Mouse (Mus musculus): ENCODE measurements at regions not wholly inside any gene's neighbourhood (a gene's known extent, or its start where the extent isn't known, plus 50 kb on each side); places are given as distances from the start of the nearest gene placed in this dataset.
A peak's percentile ranks its signal among the peaks of the same experiment; 100 is the strongest.

- DNase-seq (ENCODE audit: low read depth, low spot score) = no peak
Measured at GRCm38 (mm10) chr11:89932231-89932865, 70.3 kb downstream of the Pctp start.

- no peak for DNase-seq (ENCODE audit: low read depth, low spot score)
Measured at GRCm38 (mm10) chr11:89929115-89929988, 73.3 kb downstream of the Pctp start.

- DNase-seq (ENCODE audit: low read depth, low spot score) = no peak
Measured at GRCm38 (mm10) chr11:89927483-89928156, 75.1 kb downstream of the Pctp start.

- DNase-seq (ENCODE audit: low read depth, low spot score) = no peak
Measured at GRCm38 (mm10) chr11:89922551-89922950, 80.1 kb downstream of the Pctp start.

- peak; percentile 29 for DNase-seq (ENCODE audit: low read depth, low spot score)
Measured at GRCm38 (mm10) chr11:89921146-89921545, 81.5 kb downstream of the Pctp start.

GRCm38 (mm10) chr11:89915795-89916194 is 86.9 kb downstream of the Pctp start:
- DNase-seq (ENCODE audit: low read depth, low spot score) = no peak

GRCm38 (mm10) chr11:89914577-89914976 is 88.1 kb downstream of the Pctp start:
- no peak for DNase-seq (ENCODE audit: low read depth, low spot score)

GRCm38 (mm10) chr11:89901241-89901740 is 101.4 kb downstream of the Pctp start:
- DNase-seq (ENCODE audit: low read depth, low spot score) = no peak

- no peak for DNase-seq (ENCODE audit: low read depth, low spot score)
Measured at GRCm38 (mm10) chr11:89898516-89898915, 104.2 kb downstream of the Pctp start.

GRCm38 (mm10) chr11:89896854-89897253 is 105.8 kb downstream of the Pctp start:
- no peak for DNase-seq (ENCODE audit: low read depth, low spot score)

GRCm38 (mm10) chr11:89871587-89871986 is 94.1 kb upstream of the Ankfn1 start:
- no peak for DNase-seq (ENCODE audit: low read depth, low spot score)

GRCm38 (mm10) chr11:89867575-89867974 is 90.1 kb upstream of the Ankfn1 start:
- DNase-seq (ENCODE audit: low read depth, low spot score) = no peak

- peak; percentile 60 for DNase-seq (ENCODE audit: low read depth, low spot score)
Measured at GRCm38 (mm10) chr11:89856184-89856769, 78.8 kb upstream of the Ankfn1 start.

GRCm38 (mm10) chr11:89841853-89842252 is 64.4 kb upstream of the Ankfn1 start:
- DNase-seq (ENCODE audit: low read depth, low spot score) = no peak

GRCm38 (mm10) chr11:89839671-89840327 is 62.3 kb upstream of the Ankfn1 start:
- DNase-seq (ENCODE audit: low read depth, low spot score) = peak; percentile 25

GRCm38 (mm10) chr11:89837995-89838394 is 60.5 kb upstream of the Ankfn1 start:
- no peak for DNase-seq (ENCODE audit: low read depth, low spot score)

- DNase-seq (ENCODE audit: low read depth, low spot score) = no peak
Measured at GRCm38 (mm10) chr11:89836897-89837296, 59.4 kb upstream of the Ankfn1 start.

GRCm38 (mm10) chr11:89834068-89834467 is 56.6 kb upstream of the Ankfn1 start:
- no peak for DNase-seq (ENCODE audit: low read depth, low spot score)

- DNase-seq (ENCODE audit: low read depth, low spot score) = no peak
Measured at GRCm38 (mm10) chr11:89831577-89832110, 54.2 kb upstream of the Ankfn1 start.

Measured in mesoderm, embryonic 11.5 days (tissue).